Mouse (Mus musculus) stomach, postnatal 0 days (tissue): ENCODE measurements around the gene Spib.

Source experiments
- CTCF ChIP-seq: IDR thresholded peaks from 2 replicates; pipeline ENCODE4 v1.5.1; 2016; ENCODE audit warnings: antibody characterized with exemption, low read depth, mild to moderate bottlenecking, moderate library complexity
- EP300 ChIP-seq: optimal IDR thresholded peaks from 2 replicates; pipeline ENCODE3; 2016; ENCODE audit warnings: antibody characterized with exemption

DNA sequence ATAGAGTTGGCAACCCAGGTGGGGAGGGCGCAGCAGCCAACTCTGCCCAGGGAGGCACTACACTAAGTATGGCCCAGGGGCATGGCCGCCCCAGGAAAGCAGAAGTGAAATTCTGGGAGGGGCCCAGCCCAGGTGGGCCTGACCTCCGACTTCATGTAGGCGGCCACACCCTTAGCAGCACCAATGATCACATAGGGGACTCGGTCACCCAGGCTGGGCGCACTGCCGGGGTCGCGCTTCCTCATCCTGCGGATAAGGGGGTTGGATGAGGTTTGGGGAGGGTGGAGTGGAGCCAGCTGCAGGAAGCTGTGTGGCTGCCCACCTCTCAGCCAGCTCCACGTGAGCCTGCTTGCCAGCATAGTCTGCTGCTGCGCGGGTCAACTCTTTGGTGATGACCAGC lies 2.4 kb upstream of the Spib start:
- TF ChIP-seq CTCF (no peak), EP300 (no peak)
